Mouse (Mus musculus) small intestine, adult 2 months (tissue): Measurements from ENCODE around the gene Cadm3. TPM values are rescaled to one million over a fixed set of nuclear protein-coding genes. Genes with fewer than 3 reads are reported as not detected.
A peak's percentile ranks its signal among the peaks of the same experiment; 100 is the strongest.

Source experiments
- H3K27ac ChIP-seq: fragments of 200-500 bp; 2 replicates; pipeline ENCODE4 v1.5.1; 2012; ENCODE audit warnings: low read depth, low read length, control low read depth, inconsistent platforms; ENCODE audit not compliant: insufficient read depth
- H3K27me3 ChIP-seq: fragments of 200-500 bp; 2 replicates; pipeline ENCODE4 v1.6.1; 2012; ENCODE audit warnings: mild to moderate bottlenecking, moderate library complexity, low read length, inconsistent platforms; ENCODE audit not compliant: control insufficient read depth, insufficient read depth
- H3K36me3 ChIP-seq: fragments of 200-500 bp; 2 replicates; pipeline ENCODE4 v1.6.1; 2012; ENCODE audit warnings: mild to moderate bottlenecking, low read length, control low read depth, inconsistent platforms; ENCODE audit not compliant: control insufficient read depth, insufficient read depth
- H3K4me1 ChIP-seq: fragments of 200-500 bp; 2 replicates; pipeline ENCODE4 v1.6.1; 2012; ENCODE audit warnings: low read length, inconsistent platforms, mixed read lengths; ENCODE audit not compliant: control insufficient read depth, insufficient read depth, insufficient read length
- H3K4me3 ChIP-seq: fragments of 200-500 bp; 2 replicates; pipeline ENCODE4 v1.5.1; 2012; ENCODE audit warnings: low read depth, mild to moderate bottlenecking, control low read depth, inconsistent platforms, low read length, moderate library complexity
- CTCF ChIP-seq: fragments of 200-500 bp; IDR thresholded peaks from 2 replicates; pipeline ENCODE4 v1.5.1; 2012; ENCODE audit warnings: low read depth, mild to moderate bottlenecking, control low read depth, inconsistent platforms, low read length, moderate library complexity, mixed read lengths; ENCODE audit not compliant: insufficient replicate concordance, insufficient read length; ENCODE audit errors: extremely low read depth
- POLR2A ChIP-seq: fragments of 200-500 bp; IDR thresholded peaks from 2 replicates; pipeline ENCODE4 v1.6.1; 2012; ENCODE audit warnings: low read depth, mild to moderate bottlenecking, control low read depth, inconsistent platforms, low read length, moderate library complexity
- WGBS: fragments of 180-500 bp; shearing (Covaris S2); methylation state at CpG from one replicate; pipeline ENCODE4 v1.1.7; 2018; 5-methylcytosine and 5-hydroxymethylcytosine counted together
- polyA plus RNA-seq: library from polyadenylated mRNA; depleted of rRNA; stranded (reverse); fragments of >200 nt; gene quantifications from 2 replicates; pipeline ENCODE4 v1.2.3, GENCODE M21; 2012

The Cadm3 gene
- polyA plus RNA-seq, 1 experiment, result 4.9 TPM

GRCm38 (mm10) chr1:173366701-173367355 is 667 bp downstream of the Cadm3 start:
- Histone ChIP-seq H3K4me3 (peak overlapping the region; percentile 40), H3K27me3 (peaks cover 16% of the 10 kb centered on the region), H3K27ac (no peak overlapping the region), H3K36me3 (no peaks in the 10 kb centered on the region), H3K4me1 (no peaks in the 10 kb centered on the region)
- TF ChIP-seq POLR2A, result no peak
- no peak for TF ChIP-seq CTCF
- 2% methylated on average over 31 of the region's 31 CpGs for WGBS

DNA sequence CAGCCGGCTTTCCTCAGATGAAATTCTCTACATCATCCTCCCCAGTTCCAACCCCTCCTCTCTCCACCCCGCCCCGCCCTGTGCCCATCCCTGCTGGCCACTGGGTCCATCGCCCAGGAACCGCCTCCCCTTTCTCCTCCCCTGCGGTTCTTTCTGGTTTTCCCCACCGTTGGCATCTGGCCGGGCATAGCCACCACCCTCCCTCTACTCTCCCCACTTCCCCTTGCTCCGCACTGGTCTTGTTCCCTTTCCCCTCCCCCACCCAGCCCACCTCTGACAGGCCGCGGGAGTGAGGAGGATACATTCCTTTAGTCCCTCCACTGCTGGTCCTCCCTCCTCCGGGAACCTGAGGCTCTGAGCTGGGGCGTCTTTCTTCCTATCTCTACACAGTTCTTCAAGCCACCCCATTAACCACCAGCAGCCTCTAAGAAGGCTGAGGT is 1.5 kb downstream of the Cadm3 start:
- TF ChIP-seq POLR2A, result no peak
- TF ChIP-seq CTCF, result no peak
- Histone ChIP-seq H3K36me3 (no peaks in the 10 kb centered on the region), H3K27ac (no peak overlapping the region), H3K4me1 (no peaks in the 10 kb centered on the region), H3K4me3 (no peak overlapping the region), H3K27me3 (peaks cover 16% of the 10 kb centered on the region)
- 4% methylated on average over 13 of the region's 13 CpGs for WGBS

DNA sequence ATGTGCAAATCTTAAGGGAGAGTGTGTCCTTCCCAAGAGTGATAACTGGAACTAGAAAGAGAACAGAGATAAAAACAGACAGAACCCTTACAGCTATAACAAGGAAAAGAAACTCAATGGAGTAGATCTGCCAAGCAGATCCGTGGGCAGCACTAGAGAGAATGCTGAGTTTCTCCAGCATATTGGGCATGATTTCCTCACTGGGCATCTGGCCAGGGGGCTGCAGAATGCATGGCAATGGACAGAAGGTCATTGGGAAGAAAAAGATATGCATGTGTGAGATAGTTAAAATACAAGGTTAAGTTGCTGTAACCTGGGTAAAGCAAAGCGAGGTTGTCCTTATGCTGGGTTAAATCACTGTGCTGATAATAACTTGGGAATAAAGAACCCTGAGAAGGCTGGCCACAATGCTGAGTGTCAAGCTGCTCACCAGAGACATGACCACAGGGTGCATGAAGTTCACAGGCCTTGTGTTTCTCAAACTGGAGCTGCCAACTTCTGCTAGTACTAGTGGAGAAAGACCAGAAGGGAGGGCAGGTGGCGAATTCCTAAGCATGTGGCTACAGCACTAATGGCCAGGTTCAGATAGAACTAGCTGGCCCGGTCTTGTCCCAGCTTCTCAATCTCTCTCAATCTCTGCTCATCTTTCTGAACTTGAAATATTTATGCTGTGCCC is 3.2 kb downstream of the Cadm3 start:
- Histone ChIP-seq H3K36me3 (no peaks in the 10 kb centered on the region), H3K27me3 (peaks cover 16% of the 10 kb centered on the region), H3K4me3 (no peak overlapping the region), H3K27ac (no peak overlapping the region), H3K4me1 (no peaks in the 10 kb centered on the region)
- 86% methylated on average over 4 of the region's 4 CpGs for WGBS
- TF ChIP-seq CTCF (no peak), POLR2A (no peak)

- TF ChIP-seq CTCF (no peak), POLR2A (no peak)
- 88% methylated on average over 2 of the region's 2 CpGs for WGBS
Measured at GRCm38 (mm10) chr1:173363436-173363835, 4.1 kb downstream of the Cadm3 start.

GRCm38 (mm10) chr1:173361651-173362050 is 5.8 kb downstream of the Cadm3 start:
- H3K36me3 ChIP-seq, result no peaks in the 10 kb centered on the region
- H3K4me3 ChIP-seq, result no peak overlapping the region
- H3K27me3 ChIP-seq, result peaks cover 6% of the 10 kb centered on the region
- TF ChIP-seq POLR2A (no peak), CTCF (no peak)
- H3K4me1 ChIP-seq, result no peaks in the 10 kb centered on the region
- 24% methylated on average over 6 of the region's 6 CpGs for WGBS
- no peak overlapping the region for H3K27ac ChIP-seq

More at GRCm38 (mm10) chr1:173363436-173363835, 4.1 kb downstream of the Cadm3 start:
- Histone ChIP-seq H3K36me3 (no peaks in the 10 kb centered on the region), H3K4me1 (no peaks in the 10 kb centered on the region), H3K4me3 (no peak overlapping the region), H3K27ac (no peak overlapping the region), H3K27me3 (peaks cover 16% of the 10 kb centered on the region)

DNA sequence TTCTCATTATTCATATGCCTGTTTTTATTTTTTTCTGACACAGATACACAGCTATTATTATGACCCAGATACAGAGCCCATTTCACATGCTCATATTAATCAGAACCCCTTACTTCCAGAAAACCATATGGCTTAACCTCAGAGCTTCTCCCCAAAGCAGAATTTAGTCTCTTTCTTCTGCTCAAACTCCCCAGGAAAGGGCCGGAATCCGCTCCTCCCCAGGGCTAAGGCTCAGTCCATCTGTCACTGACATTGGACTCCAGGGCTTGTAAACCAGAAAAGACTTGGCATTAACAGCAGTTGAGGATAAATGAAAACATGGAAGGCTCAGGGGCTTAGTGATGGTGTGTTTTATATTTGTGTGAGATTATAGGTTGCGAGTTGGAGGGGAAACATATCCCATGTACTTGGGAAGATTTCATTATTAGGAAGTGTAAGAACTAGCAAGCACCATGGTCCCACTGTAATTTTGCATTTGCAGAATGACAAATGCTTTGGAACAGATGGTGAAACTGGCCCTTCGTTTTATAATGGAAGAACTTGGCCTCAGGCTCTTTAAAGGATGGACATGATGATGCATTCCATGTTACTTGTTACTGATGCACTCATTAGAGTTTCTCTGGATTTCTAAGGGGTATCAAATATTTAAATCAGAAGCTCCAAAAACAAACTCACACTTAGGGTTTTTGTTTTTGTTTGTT is 7.8 kb downstream of the Cadm3 start:
- TF ChIP-seq POLR2A (no peak), CTCF (no peak)
- Histone ChIP-seq H3K36me3 (no peaks in the 10 kb centered on the region), H3K27me3 (no peaks in the 10 kb centered on the region), H3K4me3 (no peak overlapping the region), H3K27ac (no peak overlapping the region), H3K4me1 (no peaks in the 10 kb centered on the region)
- 77% methylated on average over 4 of the region's 4 CpGs for WGBS

- WGBS, result 55% methylated on average over 4 of the region's 4 CpGs
- no peaks in the 10 kb centered on the region for H3K27me3 ChIP-seq
- no peak overlapping the region for H3K4me3 ChIP-seq
- H3K27ac ChIP-seq, result no peak overlapping the region
- no peak for TF ChIP-seq POLR2A
- TF ChIP-seq CTCF, result no peak
- H3K36me3 ChIP-seq, result no peaks in the 10 kb centered on the region
- no peaks in the 10 kb centered on the region for H3K4me1 ChIP-seq
Measured at GRCm38 (mm10) chr1:173357799-173358198, 9.7 kb downstream of the Cadm3 start.
